Mouse (Mus musculus) heart, adult 11 months (tissue): ENCODE measurements around the gene Pgf.

Experiments used
- DNase-seq: peaks from one replicate; pipeline ENCODE4 v3.0.0; 2022

Pgf gene

DNA sequence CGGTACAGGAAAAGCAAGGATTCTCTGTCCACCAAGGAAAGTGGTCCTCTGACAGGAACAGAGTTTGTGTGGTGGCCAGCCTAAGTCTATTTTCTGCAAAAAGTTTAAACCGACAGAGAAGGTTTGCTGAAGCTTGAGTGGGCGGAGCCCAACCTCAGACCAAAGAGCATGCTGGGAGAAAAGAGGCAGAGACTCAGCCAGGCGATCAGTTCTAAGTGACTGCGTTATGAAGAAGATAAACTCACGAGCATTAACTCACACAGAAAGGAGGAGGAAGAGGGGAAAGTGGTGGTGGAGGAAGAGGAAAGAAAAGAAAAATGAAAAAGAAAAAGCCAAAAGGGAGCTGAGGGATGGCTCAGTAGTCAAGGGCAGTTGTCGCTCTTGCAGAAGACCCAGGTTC is 12.7 kb upstream of the Pgf start:
- DNase-seq, result no peak

GRCm38 (mm10) chr12:85186361-85186760 is 8.8 kb upstream of the Pgf start:
- no peak for DNase-seq

DNA sequence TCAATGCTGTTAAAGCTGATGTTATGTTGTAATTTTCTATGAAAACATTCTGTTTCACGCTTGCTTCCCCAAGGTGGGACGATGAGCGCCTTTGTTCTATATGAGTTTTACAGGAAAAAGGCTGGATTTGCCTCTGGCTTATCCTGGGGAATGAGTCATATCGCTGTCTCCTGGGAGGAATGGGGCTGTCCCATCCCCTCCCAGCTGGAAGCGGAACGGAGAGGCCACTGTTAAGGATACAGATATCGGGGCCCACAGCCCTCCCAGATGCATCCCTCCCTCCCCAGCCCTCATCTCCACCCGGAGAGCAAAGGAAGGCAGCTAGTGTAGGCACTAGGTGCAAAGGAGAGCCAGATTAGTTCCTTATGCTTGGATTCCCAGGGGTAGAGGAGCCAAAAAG is 8.2 kb upstream of the Pgf start:
- DNase-seq, result peak; percentile 97

- no peak for DNase-seq
Measured at GRCm38 (mm10) chr12:85184118-85184517, 6.5 kb upstream of the Pgf start.

GRCm38 (mm10) chr12:85182898-85183297 is 5.3 kb upstream of the Pgf start:
- DNase-seq, result no peak

- DNase-seq, result no peak
Measured at GRCm38 (mm10) chr12:85182345-85182643, 4.7 kb upstream of the Pgf start.

- DNase-seq, result peak; percentile 91
Measured at GRCm38 (mm10) chr12:85181475-85182344, 4.1 kb upstream of the Pgf start.

- DNase-seq, result peak; percentile 90
Measured at GRCm38 (mm10) chr12:85178294-85178693, 704 bp upstream of the Pgf start.

DNA sequence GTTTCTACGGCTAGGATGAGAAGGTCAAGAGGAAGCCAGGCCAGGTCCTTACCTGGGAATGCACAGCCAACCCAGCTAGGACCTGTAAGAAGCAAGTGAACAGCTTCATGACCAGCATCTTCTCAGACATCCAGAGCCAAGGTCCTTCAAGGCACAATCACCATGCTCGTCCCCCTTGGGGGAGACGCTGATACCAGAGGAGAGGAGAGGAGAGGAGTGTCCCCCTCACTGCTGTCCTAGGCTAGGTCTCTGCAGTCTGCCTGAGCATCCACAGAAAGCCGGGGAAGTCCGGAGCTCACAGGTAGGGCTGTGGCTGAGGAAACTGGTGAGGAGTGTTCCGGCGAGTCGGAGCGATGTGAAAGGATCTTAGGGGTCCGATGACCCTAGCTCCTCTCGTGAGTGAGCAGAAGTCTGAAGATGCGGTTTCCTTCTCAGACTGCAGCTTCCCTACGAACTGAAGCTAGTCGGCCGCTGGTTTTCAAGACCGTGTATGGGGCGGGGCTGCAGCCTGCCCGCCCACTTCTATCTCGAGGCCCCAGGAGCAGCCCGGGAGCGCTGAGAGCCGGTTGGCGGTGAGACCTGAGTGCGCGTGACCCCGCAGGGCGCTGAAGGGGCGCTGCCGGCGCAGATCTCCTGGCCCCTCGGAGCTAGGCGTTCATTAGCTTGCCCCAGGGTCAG is 605 bp downstream of the Pgf start:
- DNase-seq, result peak; percentile 97

- DNase-seq, result peak; percentile 97
Measured at GRCm38 (mm10) chr12:85175926-85176845, 1.4 kb downstream of the Pgf start.

DNA sequence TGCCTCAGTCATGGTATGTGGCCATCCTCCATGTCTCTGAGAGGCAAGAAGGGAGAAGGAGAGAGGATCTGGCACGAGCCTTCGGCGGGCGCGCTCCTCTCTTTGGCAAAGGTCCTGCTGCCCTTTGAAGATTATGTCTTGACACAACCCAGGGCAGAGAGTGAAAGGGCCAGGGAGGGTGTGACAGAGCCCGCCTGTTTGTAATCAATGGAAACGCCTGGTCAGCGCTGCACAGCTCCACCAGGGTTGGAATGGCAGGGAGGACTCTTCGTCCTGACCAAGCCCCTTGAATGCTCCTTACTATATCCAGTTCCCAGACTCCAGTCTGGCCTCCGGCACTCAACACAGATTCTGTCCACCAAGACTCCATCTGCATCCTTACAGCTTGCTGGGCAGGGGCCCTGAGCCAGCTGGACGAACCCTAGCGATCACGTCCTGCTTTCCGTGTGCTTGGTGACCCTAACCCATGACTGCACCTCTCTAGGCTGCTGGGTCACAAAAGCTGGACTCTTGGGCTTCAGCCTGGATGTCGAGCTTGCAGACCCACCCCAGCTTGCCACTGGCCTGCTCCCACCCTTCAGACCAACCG is 2.4 kb downstream of the Pgf start:
- DNase-seq, result peak; percentile 93

- peak; percentile 91 for DNase-seq
Measured at GRCm38 (mm10) chr12:85174016-85174415, 3.6 kb downstream of the Pgf start.

DNA sequence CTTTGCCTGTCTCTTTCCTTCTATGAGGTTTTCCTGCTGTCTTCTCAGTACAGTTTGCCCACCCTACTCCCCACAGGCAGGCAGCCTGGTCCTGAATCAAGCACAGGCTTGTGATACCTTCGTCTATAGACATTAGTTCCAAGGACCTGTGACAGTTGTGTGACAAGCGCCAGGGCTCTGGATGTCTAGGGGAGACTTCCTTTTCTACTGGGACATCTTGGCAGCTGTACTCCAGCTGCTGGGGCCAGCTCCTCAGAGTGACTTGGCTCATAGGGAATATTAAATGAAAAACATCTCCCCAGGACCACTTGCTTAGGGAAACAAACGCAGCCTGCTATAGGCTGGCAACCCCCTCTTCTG is 6.7 kb downstream of the Pgf start:
- DNase-seq, result peak; percentile 91

- DNase-seq, result peak; percentile 96
Measured at GRCm38 (mm10) chr12:85170284-85170947, 7.2 kb downstream of the Pgf start.

DNA sequence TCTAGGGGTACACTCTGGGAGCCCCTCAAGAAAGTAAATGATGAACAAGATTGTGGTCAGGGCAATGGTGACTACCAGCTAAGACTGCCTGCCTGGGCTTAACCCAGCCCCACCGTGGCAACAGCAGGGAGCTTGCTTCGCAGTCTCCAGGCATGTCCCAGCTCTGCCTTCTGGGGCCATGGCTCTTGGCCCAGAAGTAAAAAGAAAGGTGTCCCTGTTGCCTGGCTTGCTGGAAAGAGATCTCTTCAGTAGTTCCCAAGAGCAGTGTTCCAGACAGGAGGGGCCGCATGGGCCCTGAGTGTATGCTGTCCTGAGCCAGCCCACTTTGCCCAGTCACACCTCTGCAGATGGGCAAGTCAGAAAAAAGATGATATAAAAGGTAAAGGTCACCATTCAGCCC is 7.7 kb downstream of the Pgf start:
- DNase-seq, result peak; percentile 94

GRCm38 (mm10) chr12:85169117-85169858 is 8.3 kb downstream of the Pgf start:
- DNase-seq, result peak; percentile 98

DNA sequence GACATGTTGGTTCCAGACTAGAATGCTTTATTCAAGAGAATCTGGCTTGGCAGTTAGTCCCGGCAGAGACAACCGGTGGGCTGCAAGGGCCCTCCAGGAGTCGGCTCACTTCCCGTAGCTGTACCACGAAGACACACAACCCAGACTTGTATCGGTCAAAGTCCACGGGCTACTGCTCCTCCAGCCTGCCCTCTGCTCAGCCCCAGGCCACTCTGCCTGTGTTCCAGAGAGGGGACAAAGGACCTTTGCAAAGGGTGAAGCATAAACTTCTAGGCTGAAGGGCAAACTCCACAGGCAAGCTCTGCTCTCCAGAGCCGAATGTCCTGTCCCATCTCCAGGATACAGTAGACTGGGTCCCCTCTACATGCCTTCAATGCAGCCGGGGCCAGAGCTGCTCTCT is 11.0 kb downstream of the Pgf start:
- no peak for DNase-seq

DNA sequence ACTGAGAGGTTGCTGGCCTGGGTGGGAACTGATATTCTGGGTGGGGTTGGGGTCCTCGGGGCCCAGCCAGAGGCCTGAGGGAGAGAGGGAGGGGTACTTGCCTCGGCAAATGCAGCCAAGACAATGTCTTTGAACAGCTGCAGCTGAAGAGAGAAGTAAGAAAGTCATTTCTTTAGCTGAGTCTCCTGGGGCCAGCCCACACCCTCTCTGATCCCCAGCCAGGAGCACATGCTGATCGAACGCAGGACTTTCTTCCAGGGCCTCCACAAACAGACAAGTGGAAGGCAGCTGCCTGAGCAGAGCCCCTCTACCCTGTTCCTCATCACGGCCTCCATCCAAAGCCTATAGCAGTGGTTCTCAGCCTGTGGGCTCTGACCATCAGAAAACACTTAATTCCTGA is 12.6 kb downstream of the Pgf start:
- peak; percentile 97 for DNase-seq

- DNase-seq, result peak; percentile 99
Measured at GRCm38 (mm10) chr12:85159592-85159991, 18.0 kb downstream of the Pgf start.

DNA sequence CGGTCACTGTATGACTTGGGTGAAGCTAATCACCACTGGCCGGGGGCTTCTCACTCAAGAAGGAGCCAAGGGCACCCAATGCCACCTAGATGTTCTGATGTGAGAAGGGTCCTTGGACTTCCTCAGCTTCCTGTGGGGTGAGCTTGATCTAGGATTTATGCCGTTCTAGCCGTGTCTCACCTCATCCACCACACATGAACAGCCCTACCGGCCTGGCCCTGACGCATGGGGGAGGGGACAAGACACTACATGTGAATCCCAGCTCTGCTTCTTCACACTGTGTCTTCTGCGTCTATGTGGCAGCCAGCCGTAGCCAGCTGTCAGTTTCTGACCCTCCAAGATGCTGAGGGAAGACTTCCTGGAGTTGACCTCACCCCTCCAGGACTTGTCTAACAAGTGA is 18.8 kb downstream of the Pgf start:
- peak; percentile 95 for DNase-seq

GRCm38 (mm10) chr12:85157797-85158460 is 19.7 kb downstream of the Pgf start:
- DNase-seq, result peak; percentile 95
